Mouse (Mus musculus) lung, postnatal 36 days (tissue): ENCODE data around the gene Zfp599.
A peak's percentile ranks its signal among the peaks of the same experiment; 100 is the strongest.
"Not testable (repeated sequence)": the region's sequence is repeated elsewhere in the genome, so short reads cannot be mapped to it uniquely, and the experiment has no call there.

Experiments
- DNase-seq: peaks from one replicate; pipeline ENCODE4 v3.0.0; 2022; ENCODE audit warnings: mixed read lengths

Gene Zfp599

GRCm38 (mm10) chr9:22259184-22260091 lies at the start of gene Zfp599:
TSS of gene Zfp599 (minus strand) at chr9:22259895.
- DNase-seq = peak; percentile 82

- DNase-seq = not testable (repeated sequence)
These were observed 48.2 kb upstream of the Zfp599 start for GRCm38 (mm10) chr9:22307920-22308262.

GRCm38 (mm10) chr9:22307156-22307919 lies 47.6 kb upstream of the Zfp599 start, which contains the start of gene Zfp810:
TSS of gene Zfp810 (minus strand) at chr9:22307648.
- peak; percentile 98 for DNase-seq

GRCm38 (mm10) chr9:22306726-22307125 lies 47.0 kb upstream of the Zfp599 start:
- DNase-seq = no peak

GRCm38 (mm10) chr9:22302199-22302598 lies 42.5 kb upstream of the Zfp599 start:
- DNase-seq = no peak

- no peak for DNase-seq
These were observed 19.0 kb upstream of the Zfp599 start for GRCm38 (mm10) chr9:22278733-22279132.

GRCm38 (mm10) chr9:22268886-22269285 lies 9.2 kb upstream of the Zfp599 start:
- no peak for DNase-seq

GRCm38 (mm10) chr9:22262611-22263010 lies 2.9 kb upstream of the Zfp599 start:
- DNase-seq = no peak

- no peak for DNase-seq
These were observed 1.9 kb upstream of the Zfp599 start for GRCm38 (mm10) chr9:22261594-22261993.

- DNase-seq = no peak
These were observed 362 bp upstream of the Zfp599 start for GRCm38 (mm10) chr9:22260092-22260422.

GRCm38 (mm10) chr9:22258784-22259183 lies 911 bp downstream of the Zfp599 start:
- DNase-seq = no peak

GRCm38 (mm10) chr9:22256579-22256978 lies 3.1 kb downstream of the Zfp599 start:
- DNase-seq = no peak

GRCm38 (mm10) chr9:22244242-22244641 lies 15.5 kb downstream of the Zfp599 start:
- DNase-seq = no peak

GRCm38 (mm10) chr9:22240001-22240400 lies 19.7 kb downstream of the Zfp599 start:
- DNase-seq = no peak

- DNase-seq = peak; percentile 21
These were observed 29.1 kb downstream of the Zfp599 start for GRCm38 (mm10) chr9:22230556-22230955.

- DNase-seq = no peak
These were observed 29.6 kb downstream of the Zfp599 start for GRCm38 (mm10) chr9:22230061-22230460.

- peak; percentile 27 for DNase-seq
These were observed 30.2 kb downstream of the Zfp599 start for GRCm38 (mm10) chr9:22229386-22230026.

GRCm38 (mm10) chr9:22226846-22227245 lies 32.8 kb downstream of the Zfp599 start:
- peak; percentile 66 for DNase-seq

- not testable (repeated sequence) for DNase-seq
These were observed 33.4 kb downstream of the Zfp599 start for GRCm38 (mm10) chr9:22226389-22226673.

GRCm38 (mm10) chr9:22225581-22226388 lies 33.9 kb downstream of the Zfp599 start, which contains the start of gene Zfp809:
TSS of gene Zfp809 (plus strand) at chr9:22225714.
- DNase-seq = peak; percentile 100

GRCm38 (mm10) chr9:22224536-22225503 lies 34.9 kb downstream of the Zfp599 start:
- DNase-seq = peak; percentile 51
